12 mouse cellular contexts compared by ENCODE assay signal in the genomic region with DNA sequence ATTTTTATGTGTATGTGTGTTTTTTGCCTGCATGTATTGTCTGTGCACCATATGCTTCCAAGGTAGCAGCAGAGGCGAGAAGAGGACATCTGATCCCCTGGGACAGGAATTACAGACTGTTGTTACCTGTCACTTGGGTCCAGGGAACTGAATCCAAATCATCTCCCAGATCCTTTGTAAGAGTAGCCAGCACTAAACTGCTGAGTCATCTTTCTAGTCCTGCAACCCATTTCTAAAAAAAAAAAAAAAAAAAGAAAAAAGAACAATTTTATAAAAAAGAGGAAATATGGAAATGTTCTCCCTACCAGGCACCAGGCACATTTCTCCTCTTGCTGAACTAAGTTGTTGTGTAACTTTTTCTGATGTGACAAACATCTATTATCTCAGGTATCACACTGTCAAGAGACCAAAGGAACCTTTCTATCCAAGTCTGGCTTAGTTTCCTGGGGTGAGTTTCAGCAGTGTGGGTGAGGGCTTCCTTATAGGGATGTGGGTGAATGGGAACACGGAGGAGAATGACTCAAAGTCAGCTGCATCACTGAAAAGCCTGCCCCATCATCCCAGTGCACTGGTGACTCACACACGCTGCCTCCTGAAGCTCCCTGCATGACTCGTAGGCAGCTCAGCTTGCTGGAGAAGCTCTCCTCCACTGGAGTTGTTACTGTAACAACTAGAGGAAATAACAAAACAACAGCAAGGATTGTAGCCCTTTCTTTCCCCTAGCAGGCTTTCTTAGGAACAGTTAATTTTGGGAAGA. TPM values are rescaled to one million over a fixed set of nuclear protein-coding genes. Genes with fewer than 3 reads are reported as not detected.
DNase-seq lines count a peak whose midpoint lies in the region; TF ChIP-seq lines count a peak whose summit lies in the region.
"Had no signal": no experiment of that assay in that cellular context is flagged by ENCODE, and none has a peak within 500 bp of the region (broad histone marks: within the 10 kb centered on the region; RNA-seq: fewer than 3 reads in every experiment).

No protein-coding gene starts in this region.

- intact Hi-C loops in heart, postnatal 10 days (cut with DNase I) = no loop called here

- no peak for TF ChIP-seq POLR2A in olfactory bulb, adult 2 months (IDR thresholded peaks at IDR 0.05; ENCODE audit: insufficient read depth, low read depth, low read length)

- no peak for TF ChIP-seq CTCF in olfactory bulb, adult 2 months (IDR thresholded peaks at IDR 0.05; ENCODE audit: insufficient read depth, low read depth, low read length)

- 42% methylated on average over 4 of the region's 4 CpGs for WGBS in olfactory bulb, adult 2 months

- DNase-seq in adrenal gland, adult (ENCODE audit: inconsistent age in 2 of 2, low spot score in 1 of 2) = peak; percentile 56 to 71
- DNase-seq in adrenal gland, postnatal 4 days (ENCODE audit: low spot score in 2 of 2) = no peak
- peak; percentile 85 for DNase-seq in right cerebral cortex, adult 18-20 months
- no peak for DNase-seq in right cerebral cortex, postnatal 4 days
- DNase-seq in c-Kit-positive CD71-negative TER-119-negative erythroid progenitor cells, embryonic 14.5 days (ENCODE audit: low read depth) = peak; percentile 34
- DNase-seq in heart, postnatal 10 days = no peak
- no peak for DNase-seq in kidney, postnatal 14 days
- DNase-seq: cerebellum, postnatal 25 days; kidney, postnatal 36 days; liver had no signal

- H3K4me3 ChIP-seq in olfactory bulb, adult 2 months (ENCODE audit: insufficient read depth, low read depth, low read length) = no peak overlapping the region
- H3K4me3 ChIP-seq: hindbrain, embryonic 15.5 days had no signal

- H3K4me1 ChIP-seq in olfactory bulb, adult 2 months (ENCODE audit: control insufficient read depth, insufficient read depth, low read length) = peaks cover 6% of the 10 kb centered on the region; the same call in 1 of the 2 replicates

- peak overlapping the region; percentile 87 for H3K27ac ChIP-seq in olfactory bulb, adult 2 months (ENCODE audit: insufficient read depth, low read depth, low read length)
- H3K27ac ChIP-seq: hindbrain, embryonic 15.5 days had no signal

RNA-seq across cellular contexts. Expression of a gene that starts 27.3 kb away (rescaled TPM):
- total RNA-seq in adrenal gland, postnatal 4 days (2021) = 100 to 1,000 TPM in 1 of 2 experiments, 10 to 100 TPM in 1; 98.8 to 106 TPM
- not detected in 2 replicates for polyA plus RNA-seq in olfactory bulb, adult 2 months (2012; ENCODE audit: insufficient read depth, insufficient read length, low replicate concordance, missing spikeins)
- total RNA-seq in heart, postnatal 10 days (2021) = 10 to 100 TPM; 52.7 to 84.4 TPM

Comparison
In these comparisons a context has a peak if more than half of its experiments do, and no peak if none do; other contexts are left out.
1. DNase-seq: peak in adrenal gland, adult (2 of 2), right cerebral cortex, adult 18-20 months (single experiment) and c-Kit-positive CD71-negative TER-119-negative erythroid progenitor cells, embryonic 14.5 days (single experiment); none in adrenal gland, postnatal 4 days (0 of 2), right cerebral cortex, postnatal 4 days (single experiment), heart, postnatal 10 days (0 of 2) and kidney, postnatal 14 days (single experiment).